Mouse (Mus musculus) lung, embryonic 15.5 days (tissue): ENCODE measurements at regions not wholly inside any gene's neighbourhood (a gene's known extent, or its start where the extent isn't known, plus 50 kb on each side); places are given as distances from the start of the nearest gene placed in this dataset.

Source experiments
- ATAC-seq: fragments of 200-750 bp; cut with Nextera tagmentation; 2 replicates; pipeline ENCODE4 v1.8.0; 2017; ENCODE audit warnings: moderate number of reproducible peaks, borderline replicate concordance; ENCODE audit not compliant: low FRiP score, low TSS enrichment; ENCODE audit errors: extremely low read depth
- H3K27ac ChIP-seq: fragments of 300-500 bp; sonication (generic); 2 replicates; pipeline ENCODE4 v1.5.1; 2015; ENCODE audit warnings: moderate library complexity, mild to moderate bottlenecking, inconsistent platforms
- H3K27me3 ChIP-seq: fragments of 300-500 bp; sonication (generic); 2 replicates; pipeline ENCODE4 v1.6.1; 2015; ENCODE audit warnings: inconsistent platforms
- H3K36me3 ChIP-seq: fragments of 300-500 bp; sonication (generic); 2 replicates; pipeline ENCODE4 v1.6.1; 2015; ENCODE audit warnings: inconsistent platforms
- H3K4me1 ChIP-seq: fragments of 300-500 bp; sonication (generic); 2 replicates; pipeline ENCODE4 v1.6.1; 2015; ENCODE audit warnings: inconsistent platforms
- H3K4me2 ChIP-seq: fragments of 300-500 bp; sonication (generic); 2 replicates; pipeline ENCODE4 v1.6.1; 2015; ENCODE audit warnings: inconsistent platforms, mild to moderate bottlenecking, moderate library complexity
- H3K4me3 ChIP-seq: fragments of 300-500 bp; sonication (generic); 2 replicates; pipeline ENCODE4 v1.5.1; 2015; ENCODE audit warnings: mild to moderate bottlenecking, inconsistent platforms
- H3K9ac ChIP-seq: fragments of 300-500 bp; sonication (generic); 2 replicates; pipeline ENCODE4 v1.6.1; 2015; ENCODE audit warnings: inconsistent platforms
- H3K9me3 ChIP-seq: fragments of 300-500 bp; sonication (generic); 2 replicates; pipeline ENCODE4 v1.6.1; 2016; ENCODE audit warnings: inconsistent platforms
- WGBS: fragments of 180-500 bp; shearing (Covaris S2); methylation state at CpG from one replicate; pipeline ENCODE4 v1.1.7; 2015; 5-methylcytosine and 5-hydroxymethylcytosine counted together

DNA sequence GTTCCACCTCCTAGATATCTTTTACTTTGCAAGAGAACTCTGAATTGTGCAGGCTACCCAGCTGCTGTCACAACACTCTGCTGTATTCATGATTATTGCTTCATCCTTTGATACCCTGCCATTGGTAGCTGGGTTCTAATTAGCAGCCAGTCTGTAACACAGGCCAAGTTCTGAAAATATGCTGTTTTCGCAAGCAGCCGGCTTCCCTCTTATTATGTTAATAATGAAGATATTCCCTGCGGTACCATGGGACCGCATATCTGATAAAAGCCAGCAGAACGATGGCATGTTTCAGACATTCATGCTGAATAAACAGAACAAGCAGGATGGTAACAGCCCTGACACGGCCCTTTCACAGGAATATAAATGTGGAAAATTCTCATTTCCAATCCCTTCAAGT, 235.6 kb downstream of the Galc start:
- no peaks in the 10 kb centered on the region for H3K27me3 ChIP-seq
- no peak overlapping the region for H3K27ac ChIP-seq
- WGBS = 69% methylated on average over 6 of the region's 6 CpGs
- H3K9me3 ChIP-seq = no peaks in the 10 kb centered on the region
- no peak overlapping the region for H3K9ac ChIP-seq
- no peaks in the 10 kb centered on the region for H3K4me1 ChIP-seq
- H3K36me3 ChIP-seq = no peaks in the 10 kb centered on the region
- no peak overlapping the region for H3K4me2 ChIP-seq
- ATAC-seq = no peak
- no peak overlapping the region for H3K4me3 ChIP-seq

DNA sequence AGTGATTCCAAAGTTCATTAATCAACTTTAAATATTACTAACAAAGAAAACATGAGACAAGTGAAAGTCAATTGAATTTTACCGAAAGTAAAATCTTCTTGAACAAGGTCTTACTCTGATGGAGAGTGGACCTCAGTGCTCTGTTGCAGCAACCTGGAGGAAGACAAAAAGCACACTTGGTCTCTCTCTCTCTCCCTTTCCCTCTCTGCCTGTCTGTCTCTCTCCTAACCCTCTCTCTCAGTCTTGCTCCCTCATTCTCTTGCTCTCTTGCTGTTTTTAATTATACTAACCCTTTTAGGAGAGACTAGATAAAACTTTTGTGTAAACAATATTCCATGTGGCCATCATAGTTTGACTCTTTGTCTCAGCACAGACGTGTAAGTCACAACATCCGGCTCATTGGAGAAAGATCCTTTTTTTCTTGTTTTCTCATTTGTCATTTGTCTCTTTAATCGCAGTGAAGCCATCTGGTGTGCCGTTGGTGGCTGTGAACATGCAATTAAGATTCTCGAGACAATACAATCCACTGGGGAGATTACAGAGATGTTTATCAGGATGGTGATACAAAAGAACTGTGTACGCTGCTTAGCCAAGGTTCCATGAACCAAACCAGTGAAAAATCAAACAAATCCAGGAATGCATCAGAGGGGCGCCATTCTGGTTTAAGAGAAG, 244.5 kb downstream of the Galc start:
- Histone ChIP-seq H3K9me3 (no peaks in the 10 kb centered on the region), H3K27me3 (no peaks in the 10 kb centered on the region), H3K27ac (no peak overlapping the region), H3K4me1 (no peaks in the 10 kb centered on the region), H3K36me3 (no peaks in the 10 kb centered on the region), H3K4me3 (no peak overlapping the region), H3K9ac (no peak overlapping the region), H3K4me2 (no peak overlapping the region)
- no peak for ATAC-seq
- WGBS = 29% methylated on average over 8 of the region's 8 CpGs

DNA sequence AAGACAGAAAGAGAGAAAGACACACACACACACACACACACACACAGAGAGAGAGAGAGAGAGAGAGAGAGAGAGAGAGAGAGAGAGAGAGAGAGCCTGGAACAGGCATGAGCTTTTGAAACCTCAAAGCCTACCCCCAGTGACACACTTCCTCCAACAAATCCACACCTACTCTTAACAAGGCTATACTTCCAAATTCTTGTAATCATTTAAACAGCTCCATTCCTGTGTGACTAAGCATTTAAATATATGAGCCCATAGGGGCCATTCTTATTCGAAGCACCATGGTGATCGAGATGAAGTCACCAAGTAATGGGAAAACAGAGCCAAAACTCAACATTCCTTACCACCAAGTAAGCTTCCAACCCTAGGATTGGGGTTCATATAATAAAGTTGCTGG, 250.1 kb downstream of the Galc start:
- no peak overlapping the region for H3K9ac ChIP-seq
- H3K4me2 ChIP-seq = no peak overlapping the region
- no peaks in the 10 kb centered on the region for H3K36me3 ChIP-seq
- 87% methylated on average over 2 of the region's 2 CpGs for WGBS
- H3K9me3 ChIP-seq = no peaks in the 10 kb centered on the region
- no peak overlapping the region for H3K27ac ChIP-seq
- no peaks in the 10 kb centered on the region for H3K27me3 ChIP-seq
- ATAC-seq = no peak
- no peak overlapping the region for H3K4me3 ChIP-seq
- H3K4me1 ChIP-seq = no peaks in the 10 kb centered on the region

DNA sequence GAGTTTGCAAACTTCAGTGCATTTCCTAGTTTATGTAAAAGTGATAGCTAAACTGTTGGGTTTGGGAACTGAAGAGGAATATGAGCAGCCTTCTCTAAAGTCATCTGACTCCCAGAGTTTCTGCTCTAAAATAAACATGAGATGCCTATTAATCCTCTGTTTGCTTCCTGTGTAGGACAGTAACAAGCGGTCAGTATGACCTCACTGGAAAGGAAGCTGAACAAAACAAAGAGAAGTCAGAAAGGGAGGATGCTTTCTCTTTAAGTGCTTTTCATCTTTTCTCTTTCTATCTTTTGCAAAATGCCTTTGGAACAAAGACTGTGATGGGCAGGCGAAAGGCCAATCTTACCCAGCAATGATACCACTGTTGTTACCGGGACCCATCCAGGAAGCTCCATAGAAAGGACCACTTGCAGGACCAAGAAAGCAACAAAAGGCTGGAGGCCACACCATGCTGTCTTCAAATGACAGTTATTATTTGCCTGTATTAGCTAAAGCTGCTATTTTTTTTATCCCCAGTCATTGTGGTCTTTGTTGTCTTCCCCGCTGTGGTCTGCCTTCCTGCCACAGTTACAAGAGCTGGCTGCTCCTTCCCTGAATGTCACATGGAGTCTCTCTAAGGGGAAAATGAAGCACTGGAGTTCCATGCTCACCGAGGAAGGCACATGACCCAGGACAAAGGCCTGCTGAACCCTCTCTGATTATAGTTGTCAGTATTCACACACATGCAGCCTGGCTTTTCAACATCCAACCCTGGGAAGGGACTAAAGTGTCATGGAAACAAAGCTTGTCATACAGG, 253.4 kb downstream of the Galc start:
- H3K9me3 ChIP-seq = no peaks in the 10 kb centered on the region
- no peak overlapping the region for H3K4me3 ChIP-seq
- H3K36me3 ChIP-seq = no peaks in the 10 kb centered on the region
- 48% methylated on average over 5 of the region's 5 CpGs for WGBS
- H3K9ac ChIP-seq = no peak overlapping the region
- H3K4me1 ChIP-seq = no peaks in the 10 kb centered on the region
- ATAC-seq = peak; percentile 75; the same call in 1 of the 2 replicates
- H3K27me3 ChIP-seq = no peaks in the 10 kb centered on the region
- H3K4me2 ChIP-seq = no peak overlapping the region
- H3K27ac ChIP-seq = 0 out of 2 replicates have a peak overlapping the region, but pooled peaks have one; percentile 47

DNA sequence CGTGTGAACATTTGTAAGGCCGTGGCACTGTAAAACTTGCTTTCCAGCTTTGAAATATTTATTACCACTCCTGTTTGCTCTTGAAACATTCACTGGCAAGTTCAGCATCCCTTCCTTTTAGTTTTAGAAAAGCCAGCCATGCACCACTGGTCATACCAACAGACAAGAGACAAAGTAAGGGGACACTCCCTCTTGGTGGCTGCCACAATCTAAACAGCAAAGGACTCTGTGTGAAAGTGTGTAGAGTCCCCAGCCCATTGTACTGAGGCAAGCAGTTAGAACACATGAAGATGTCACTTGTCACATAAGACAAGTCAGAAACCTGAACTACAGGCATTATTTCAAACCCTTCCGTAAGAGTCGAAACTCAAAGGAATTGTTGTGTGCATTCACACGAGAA, 257.0 kb downstream of the Galc start:
- no peaks in the 10 kb centered on the region for H3K27me3 ChIP-seq
- no peak overlapping the region for H3K9ac ChIP-seq
- H3K4me3 ChIP-seq = no peak overlapping the region
- H3K4me1 ChIP-seq = no peaks in the 10 kb centered on the region
- H3K27ac ChIP-seq = no peak overlapping the region
- 85% methylated on average over 5 of the region's 5 CpGs for WGBS
- no peak for ATAC-seq
- H3K4me2 ChIP-seq = no peak overlapping the region
- no peaks in the 10 kb centered on the region for H3K9me3 ChIP-seq
- H3K36me3 ChIP-seq = no peaks in the 10 kb centered on the region

DNA sequence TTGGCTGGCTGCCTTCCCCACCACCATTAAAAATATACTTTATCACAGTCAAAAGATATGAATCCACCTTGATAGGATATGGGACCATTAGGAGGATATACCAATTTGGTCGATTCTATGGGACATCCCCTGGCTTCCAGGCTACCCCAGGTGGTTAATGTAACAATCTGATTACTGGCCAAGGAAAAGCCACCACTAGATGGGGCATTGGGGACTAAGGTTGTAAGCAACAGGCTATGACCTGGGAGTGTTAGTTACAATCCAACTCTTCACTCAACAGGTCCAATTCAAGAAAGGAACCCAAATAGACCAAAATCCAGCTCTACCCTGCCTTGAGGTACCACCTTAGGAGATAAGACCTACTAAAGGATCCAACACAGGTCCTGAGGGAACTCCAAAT, 264.4 kb downstream of the Galc start:
- no peaks in the 10 kb centered on the region for H3K4me1 ChIP-seq
- no peak overlapping the region for H3K9ac ChIP-seq
- no peak overlapping the region for H3K4me3 ChIP-seq
- H3K36me3 ChIP-seq = no peaks in the 10 kb centered on the region
- no peak overlapping the region for H3K27ac ChIP-seq
- no peak overlapping the region for H3K4me2 ChIP-seq
- no peaks in the 10 kb centered on the region for H3K27me3 ChIP-seq
- no peaks in the 10 kb centered on the region for H3K9me3 ChIP-seq
- WGBS = 39% methylated on average over 1 of the region's 1 CpGs
- ATAC-seq = no peak

DNA sequence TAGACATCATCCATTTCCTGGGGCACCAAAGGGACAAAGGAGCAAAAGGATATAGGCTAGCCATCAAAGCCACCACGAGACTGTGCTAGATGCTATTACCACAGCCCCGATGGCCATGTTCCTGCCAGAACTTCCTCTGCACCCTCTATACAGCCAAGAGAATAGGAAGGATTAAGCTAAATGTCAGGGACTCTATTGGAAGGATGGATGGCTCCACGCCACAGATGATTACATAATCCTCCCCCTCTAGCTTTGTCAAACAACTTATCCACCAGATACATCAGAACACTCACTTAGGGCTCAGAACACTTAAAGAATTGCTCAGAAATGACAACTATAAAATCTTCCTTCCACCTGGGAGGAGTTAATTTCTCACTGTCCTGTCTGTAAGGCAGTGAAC, 265.3 kb downstream of the Galc start:
- H3K9ac ChIP-seq = no peak overlapping the region
- 82% methylated on average over 3 of the region's 3 CpGs for WGBS
- no peaks in the 10 kb centered on the region for H3K4me1 ChIP-seq
- no peaks in the 10 kb centered on the region for H3K36me3 ChIP-seq
- H3K4me3 ChIP-seq = no peak overlapping the region
- no peak for ATAC-seq
- H3K27ac ChIP-seq = no peak overlapping the region
- H3K4me2 ChIP-seq = no peak overlapping the region
- H3K27me3 ChIP-seq = no peaks in the 10 kb centered on the region
- H3K9me3 ChIP-seq = no peaks in the 10 kb centered on the region

DNA sequence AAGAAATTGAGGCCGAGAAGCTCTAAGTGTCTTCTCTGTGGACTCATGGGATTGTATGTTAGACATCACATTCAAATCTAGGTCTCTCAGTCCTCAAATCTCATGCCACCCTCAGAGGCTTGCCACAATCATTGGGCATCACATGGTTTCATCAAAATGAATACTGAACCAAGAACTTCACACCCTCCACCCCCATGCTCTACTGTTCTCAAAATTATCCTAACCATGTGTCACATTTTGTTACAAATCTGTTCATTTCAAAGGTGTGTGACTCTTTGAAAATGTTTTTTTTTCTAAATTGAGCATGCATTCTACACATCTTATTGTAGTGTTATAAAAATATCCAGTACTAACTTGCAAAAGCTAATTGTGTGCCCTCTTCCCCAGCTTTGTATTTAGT, 275.9 kb downstream of the Galc start:
- no peaks in the 10 kb centered on the region for H3K36me3 ChIP-seq
- no peak overlapping the region for H3K27ac ChIP-seq
- no peaks in the 10 kb centered on the region for H3K9me3 ChIP-seq
- H3K9ac ChIP-seq = no peak overlapping the region
- H3K27me3 ChIP-seq = no peaks in the 10 kb centered on the region
- no peaks in the 10 kb centered on the region for H3K4me1 ChIP-seq
- H3K4me3 ChIP-seq = no peak overlapping the region
- 97% methylated on average over 1 of the region's 1 CpGs for WGBS
- no peak overlapping the region for H3K4me2 ChIP-seq
- no peak for ATAC-seq

DNA sequence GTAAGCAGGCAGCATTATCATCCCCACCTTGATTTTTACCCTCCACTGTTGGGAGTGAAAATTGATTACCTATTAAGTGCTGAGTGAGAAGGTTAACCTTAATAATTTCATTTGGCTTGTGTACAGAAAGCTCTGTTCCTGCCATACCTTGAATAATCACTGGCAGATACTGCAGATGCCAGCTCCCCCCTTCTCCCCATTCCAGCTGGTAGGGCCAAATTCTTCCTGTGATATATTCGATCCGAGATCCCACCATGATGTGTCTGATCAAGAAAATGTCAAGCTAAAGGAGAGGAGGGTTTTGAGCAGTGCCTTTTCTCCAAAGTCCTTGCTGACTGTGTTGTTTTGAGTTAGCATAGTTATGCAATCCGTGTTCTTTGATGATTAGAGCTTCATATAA, 280.6 kb downstream of the Galc start:
- WGBS = 65% methylated on average over 3 of the region's 3 CpGs
- H3K4me3 ChIP-seq = no peak overlapping the region
- no peaks in the 10 kb centered on the region for H3K9me3 ChIP-seq
- no peaks in the 10 kb centered on the region for H3K4me1 ChIP-seq
- H3K36me3 ChIP-seq = no peaks in the 10 kb centered on the region
- H3K4me2 ChIP-seq = no peak overlapping the region
- H3K27ac ChIP-seq = no peak overlapping the region
- ATAC-seq = no peak
- no peak overlapping the region for H3K9ac ChIP-seq
- H3K27me3 ChIP-seq = no peaks in the 10 kb centered on the region

DNA sequence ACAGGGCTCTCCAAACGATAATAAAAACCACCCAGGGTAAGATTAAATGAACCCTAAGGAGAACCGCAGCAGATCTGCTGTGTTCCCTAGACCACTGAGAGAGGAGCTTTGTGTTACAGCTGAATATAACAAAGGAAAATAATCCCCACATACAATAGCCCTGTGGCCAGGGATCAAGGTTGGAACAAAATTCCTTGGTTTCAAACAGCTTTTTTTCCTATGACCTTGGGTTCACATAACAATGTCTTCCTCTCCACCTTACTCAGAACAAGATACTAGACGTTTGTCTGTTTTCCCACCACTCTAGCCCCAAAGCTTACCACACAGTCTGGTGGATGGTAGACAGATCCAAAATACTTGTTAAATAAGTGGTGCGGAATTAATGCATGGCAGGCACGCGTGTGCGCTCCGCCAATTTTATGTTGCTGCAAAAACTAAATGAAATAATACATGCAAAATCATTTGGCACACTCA, 281.0 kb downstream of the Galc start:
- H3K9me3 ChIP-seq = no peaks in the 10 kb centered on the region
- 78% methylated on average over 8 of the region's 8 CpGs for WGBS
- no peaks in the 10 kb centered on the region for H3K36me3 ChIP-seq
- H3K4me2 ChIP-seq = no peak overlapping the region
- H3K4me1 ChIP-seq = no peaks in the 10 kb centered on the region
- no peak overlapping the region for H3K9ac ChIP-seq
- no peaks in the 10 kb centered on the region for H3K27me3 ChIP-seq
- no peak for ATAC-seq
- no peak overlapping the region for H3K4me3 ChIP-seq
- no peak overlapping the region for H3K27ac ChIP-seq

DNA sequence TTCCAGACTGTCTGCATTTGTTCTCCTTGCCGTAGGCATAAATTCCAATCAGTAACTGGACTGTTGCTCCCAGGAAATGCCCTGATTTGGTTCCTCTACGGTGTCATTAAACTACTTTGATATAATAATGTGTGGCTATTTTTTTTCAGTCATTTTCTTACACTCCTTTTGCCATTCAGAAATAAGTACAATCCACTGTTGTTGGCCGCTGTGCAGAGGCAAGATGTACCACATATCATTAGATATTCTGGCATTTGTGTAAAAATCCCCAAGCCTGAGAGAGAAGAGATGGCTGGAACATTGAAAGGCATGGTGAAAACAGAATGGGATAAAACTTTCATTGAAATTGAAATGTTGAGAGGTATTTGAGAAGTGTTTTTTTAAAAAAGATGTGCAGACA, 281.6 kb downstream of the Galc start:
- Histone ChIP-seq H3K27me3 (no peaks in the 10 kb centered on the region), H3K9me3 (no peaks in the 10 kb centered on the region), H3K4me1 (no peaks in the 10 kb centered on the region), H3K4me2 (no peak overlapping the region), H3K9ac (no peak overlapping the region), H3K36me3 (no peaks in the 10 kb centered on the region), H3K4me3 (no peak overlapping the region), H3K27ac (no peak overlapping the region)
- no peak for ATAC-seq
- 74% methylated on average over 3 of the region's 3 CpGs for WGBS

DNA sequence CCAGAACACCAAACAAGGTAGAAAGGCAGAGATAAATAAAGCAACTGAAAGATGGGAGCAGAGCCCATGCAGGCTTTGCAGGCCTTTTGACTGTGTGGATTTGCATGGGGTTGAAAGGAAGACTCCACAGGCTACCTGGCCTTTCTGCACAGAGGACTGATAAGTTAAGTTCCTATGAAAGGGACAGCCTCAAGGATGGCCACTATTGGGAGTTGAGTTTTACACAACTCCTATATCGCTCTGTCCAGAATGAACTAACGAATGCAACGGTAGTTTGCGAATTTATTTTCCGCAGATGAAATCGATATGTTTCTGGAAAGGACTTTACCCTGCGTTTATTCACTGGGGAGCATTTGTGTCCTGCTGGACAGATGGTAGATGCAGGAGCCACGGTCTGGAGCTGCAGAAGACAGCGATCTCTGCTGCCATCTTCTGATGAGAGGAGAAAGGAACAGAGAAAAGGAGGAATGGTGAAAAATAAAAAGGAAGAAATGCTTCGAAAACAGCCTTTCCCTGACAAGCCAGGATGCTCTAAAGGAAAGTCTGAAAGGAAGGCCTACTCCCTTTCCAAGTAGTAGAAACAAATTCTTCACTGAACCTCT, 285.2 kb downstream of the Galc start:
- Histone ChIP-seq H3K27me3 (no peaks in the 10 kb centered on the region), H3K4me1 (no peaks in the 10 kb centered on the region), H3K9ac (no peak overlapping the region), H3K4me3 (no peak overlapping the region), H3K4me2 (no peak overlapping the region), H3K9me3 (no peaks in the 10 kb centered on the region), H3K36me3 (no peaks in the 10 kb centered on the region), H3K27ac (no peak overlapping the region)
- ATAC-seq = no peak
- WGBS = 62% methylated on average over 10 of the region's 10 CpGs
